Mouse (Mus musculus) liver, embryonic 14.5 days (tissue): Measurements from ENCODE around the gene Esrra.

ENCODE experiments used
- CTCF ChIP-seq: IDR thresholded peaks from 2 replicates; pipeline ENCODE4 v1.5.1; 2016; ENCODE audit warnings: antibody characterized with exemption, low read depth, control low read depth
- EP300 ChIP-seq: IDR thresholded peaks from 2 replicates; pipeline ENCODE4 v1.6.1; 2016; ENCODE audit warnings: antibody characterized with exemption, low read depth

- no peak for TF ChIP-seq CTCF
- TF ChIP-seq EP300 = no peak
Measured at GRCm38 (mm10) chr19:6922901-6923735, 1.5 kb upstream of the Esrra start.
